Mouse (Mus musculus): ENCODE measurements around the gene Odc1.
"Not testable (repeated sequence)": the region's sequence is repeated elsewhere in the genome, so short reads cannot be mapped to it uniquely, and the experiment has no call there.

Odc1 gene

DNA sequence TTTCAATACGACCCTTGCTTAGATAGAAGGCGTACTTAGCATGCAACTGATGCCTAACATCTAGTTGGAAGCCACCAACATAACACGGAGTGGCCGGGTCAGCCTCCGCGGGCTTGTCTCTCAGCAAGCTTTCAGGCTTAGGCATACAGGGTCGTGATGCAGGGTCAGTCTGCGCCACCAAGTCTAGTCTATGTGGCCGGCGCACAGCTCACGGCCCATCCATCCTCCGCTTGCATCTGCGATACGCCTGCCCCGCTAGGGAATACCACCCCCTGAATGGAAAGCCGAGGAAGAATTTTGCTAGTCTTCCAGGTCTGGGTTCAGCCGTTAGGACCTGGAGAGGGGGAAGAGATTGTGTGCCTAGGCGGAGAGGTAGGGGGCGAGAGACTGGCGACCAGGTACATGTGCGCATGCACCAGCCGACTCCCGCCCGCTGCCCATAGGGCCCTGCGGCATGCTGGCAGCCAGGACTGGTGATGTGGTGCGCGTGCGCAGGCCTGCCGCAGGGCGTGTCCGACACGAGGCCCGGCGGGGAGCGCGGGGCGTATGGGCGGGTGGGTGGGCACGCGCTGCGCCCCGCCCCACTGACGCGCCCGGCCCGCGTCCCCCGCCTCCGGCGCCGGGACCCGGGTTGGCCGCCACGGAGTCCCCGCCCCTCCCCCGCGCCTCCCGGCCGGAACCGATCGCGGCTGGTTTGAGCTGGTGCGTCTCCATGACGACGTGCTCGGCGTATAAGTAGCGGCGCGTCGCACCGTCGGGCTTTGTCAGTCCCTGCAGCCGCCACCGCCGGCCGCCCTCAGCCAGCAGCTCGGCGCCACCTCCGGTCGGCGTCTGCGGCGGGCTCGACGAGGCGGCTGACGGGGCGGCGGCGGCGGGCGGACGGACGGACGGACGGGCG, at the start of gene Odc1:
Gene Odc1, plus strand, starts transcription at position 586 of the 898 bp plus-strand sequence.
- DNase-seq (ENCODE audit: low read depth, low spot score), result peak; percentile 95

DNA sequence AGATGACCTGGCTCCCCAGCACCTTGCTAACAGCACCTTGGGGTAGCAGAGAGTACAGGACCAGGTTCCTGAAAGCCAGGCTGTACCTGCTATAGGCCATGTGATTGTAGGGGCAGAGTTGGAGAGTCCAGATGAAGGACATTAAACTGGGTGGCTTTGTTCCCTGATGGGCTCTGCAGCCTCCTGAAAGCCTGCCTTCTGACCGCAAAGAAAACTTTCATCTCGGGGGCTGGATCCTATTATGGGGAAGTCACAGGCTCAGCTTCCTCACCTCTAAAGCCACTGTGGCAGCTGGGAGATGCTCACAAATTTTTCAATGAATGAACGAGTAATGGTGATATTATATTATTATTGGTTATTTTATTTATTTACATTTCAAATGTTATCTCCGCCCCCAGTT, 49.8 kb upstream of the Odc1 start:
- DNase-seq (ENCODE audit: low read depth, low spot score), result no peak

DNA sequence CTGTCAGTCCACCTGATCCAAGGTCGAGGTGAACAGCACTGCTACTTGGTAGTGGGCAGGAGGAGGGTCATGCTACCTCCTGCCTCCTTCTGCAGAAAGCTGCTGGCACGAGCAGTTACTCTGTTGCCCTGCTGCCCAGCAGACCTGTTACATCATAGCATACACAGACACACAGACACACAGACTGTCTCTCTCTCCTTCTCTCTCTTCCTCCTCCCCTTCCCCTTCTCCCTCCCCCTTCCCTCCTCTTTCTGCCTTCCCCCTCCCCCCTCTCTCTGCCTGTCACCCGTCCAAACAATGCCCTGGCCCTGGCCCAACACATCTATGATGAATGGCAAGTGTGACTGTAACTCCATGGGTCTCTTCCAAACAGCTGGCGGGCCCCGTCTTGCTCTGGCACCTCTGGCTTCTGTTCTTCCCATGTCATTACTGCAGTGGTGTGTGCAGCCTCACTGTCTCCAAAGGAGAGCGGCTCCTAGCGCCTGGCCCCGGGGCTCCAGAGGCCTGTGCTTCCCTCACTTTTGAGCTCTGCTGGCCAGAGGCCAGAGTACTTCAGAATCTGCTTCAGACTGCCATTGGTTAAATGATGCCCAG, 48.6 kb upstream of the Odc1 start:
- DNase-seq (ENCODE audit: low read depth, low spot score), result no peak

DNA sequence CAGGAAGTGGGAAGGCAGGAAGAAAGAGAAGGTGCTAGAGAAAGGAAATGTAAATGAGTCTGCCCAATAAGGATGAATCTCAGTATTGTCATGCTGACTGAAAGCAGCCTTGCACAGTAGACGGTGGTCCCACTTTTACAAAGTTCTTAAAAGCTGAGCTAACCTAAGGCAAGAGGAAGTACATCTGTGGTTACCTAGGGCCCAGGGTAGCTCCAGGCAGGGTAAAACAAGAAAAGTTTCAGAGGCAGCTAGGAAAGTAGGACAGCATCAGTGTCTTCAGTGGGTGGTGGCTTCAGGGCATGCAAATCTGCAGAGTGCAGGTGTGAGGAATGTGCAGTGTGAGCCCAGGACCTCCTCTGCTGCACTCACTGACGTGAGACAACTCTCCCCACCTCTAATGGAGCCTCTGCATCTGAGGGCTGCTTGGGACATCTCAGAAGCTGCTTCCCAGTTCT, 38.9 kb upstream of the Odc1 start:
- DNase-seq (ENCODE audit: low read depth, low spot score), result no peak

DNA sequence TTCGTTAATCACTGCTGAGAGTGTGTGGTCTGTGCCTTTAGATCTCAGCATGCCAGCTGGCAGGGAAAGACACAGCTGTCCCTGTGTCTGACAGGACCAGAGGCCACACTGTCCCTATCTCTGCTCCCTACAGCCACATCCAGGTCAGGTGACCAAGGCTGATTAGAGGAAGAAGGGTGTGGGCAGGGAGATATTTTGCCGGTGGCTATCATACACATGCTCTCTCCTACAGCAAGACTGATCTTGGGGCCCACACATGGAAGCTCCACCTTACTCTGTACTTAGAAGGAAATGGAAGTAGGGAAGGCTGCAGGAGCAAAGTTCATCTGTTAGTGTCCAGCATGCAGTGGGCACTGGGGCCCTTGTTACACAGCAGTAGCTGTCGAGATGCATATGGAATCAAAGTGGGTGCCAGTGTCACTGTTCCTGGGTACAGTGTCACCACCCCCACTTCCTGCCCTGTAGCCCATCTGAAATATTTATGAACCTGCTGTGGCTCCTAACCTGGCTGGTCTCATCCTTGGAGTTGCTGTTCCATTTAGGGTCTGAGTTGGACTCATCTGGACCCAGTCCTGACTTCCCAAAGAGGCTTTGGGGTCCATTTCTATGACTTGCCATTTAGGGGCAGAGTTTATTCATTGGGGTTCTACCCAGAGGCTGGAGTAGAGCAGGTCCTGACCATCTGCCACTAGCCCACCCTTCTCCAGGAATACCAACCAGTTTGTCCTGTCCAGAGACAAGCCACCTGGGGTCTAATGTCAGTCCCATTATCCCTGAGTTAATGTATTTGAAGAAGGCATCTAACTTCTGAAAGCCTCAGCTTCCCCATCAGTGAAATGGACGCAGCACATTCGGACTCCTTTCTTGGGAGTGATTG, 38.2 kb upstream of the Odc1 start:
- DNase-seq (ENCODE audit: low read depth, low spot score), result no peak

DNA sequence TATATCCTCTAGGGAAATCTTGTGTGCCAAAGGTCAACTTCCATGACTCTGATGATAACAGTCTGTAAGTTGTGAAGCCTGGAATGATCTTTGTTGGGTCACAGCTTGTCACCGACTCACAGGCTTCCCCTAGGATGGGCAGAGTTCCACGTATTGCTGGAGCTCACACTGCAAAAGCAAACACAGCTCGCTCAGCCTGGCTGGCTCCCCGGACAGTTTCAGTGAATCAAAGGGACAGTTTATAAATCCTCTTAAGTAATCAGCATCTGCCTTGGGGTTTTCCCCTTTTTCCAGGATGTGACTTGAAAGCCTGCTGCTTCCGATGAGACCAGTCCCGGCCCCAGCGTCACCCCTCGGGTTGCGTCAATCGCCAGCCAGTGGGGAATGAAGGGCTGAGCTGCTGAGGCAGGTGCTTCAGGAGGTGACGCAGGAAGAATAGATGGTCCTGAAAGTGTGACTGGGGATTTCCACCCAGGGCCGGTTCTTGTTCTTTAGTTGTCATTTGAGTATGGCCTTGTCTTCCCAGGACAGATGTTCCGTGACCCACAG, 37.5 kb upstream of the Odc1 start:
- no peak for DNase-seq (ENCODE audit: low read depth, low spot score)

DNA sequence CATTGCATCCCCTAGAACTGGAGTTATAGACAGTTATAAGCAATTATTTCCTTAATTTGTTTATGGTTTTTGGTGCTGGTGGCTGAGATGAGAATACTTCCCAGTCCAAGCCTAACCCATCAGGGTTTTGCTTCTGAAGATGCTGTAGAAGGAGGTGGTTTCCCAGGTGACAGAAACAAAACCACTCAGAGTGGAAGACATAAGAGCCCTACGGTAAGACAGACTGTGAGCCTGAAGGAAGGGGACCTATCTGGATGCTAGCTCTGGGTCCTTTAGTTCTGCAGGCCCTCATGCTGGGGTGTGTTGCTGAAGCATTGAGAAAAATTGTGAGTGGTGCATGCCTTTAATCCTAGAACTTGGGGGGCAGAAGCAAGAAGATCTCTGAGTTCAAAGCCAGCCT, 35.3 kb upstream of the Odc1 start:
- no peak for DNase-seq (ENCODE audit: low read depth, low spot score)

DNA sequence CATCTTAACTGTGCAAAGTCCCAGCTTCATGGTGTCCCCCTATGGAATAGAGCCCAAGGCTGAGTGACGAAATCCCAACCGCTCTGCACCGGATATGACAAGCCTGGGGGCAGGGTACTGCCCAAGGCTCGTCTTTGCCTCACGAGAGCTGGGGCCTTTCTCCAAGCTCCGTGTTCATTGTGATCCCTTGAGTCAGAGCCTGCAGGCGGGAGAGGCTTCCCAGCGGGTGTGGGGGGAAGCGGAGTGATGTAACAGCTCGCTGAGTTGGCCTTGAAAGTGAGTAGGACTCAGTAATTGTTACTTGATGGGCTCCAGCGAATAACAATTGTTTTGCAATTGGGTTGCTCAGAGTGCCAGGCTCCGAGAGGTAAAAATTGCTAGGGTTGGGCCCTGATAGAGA, 34.4 kb upstream of the Odc1 start:
- peak; percentile 49 for DNase-seq (ENCODE audit: low read depth, low spot score)

DNA sequence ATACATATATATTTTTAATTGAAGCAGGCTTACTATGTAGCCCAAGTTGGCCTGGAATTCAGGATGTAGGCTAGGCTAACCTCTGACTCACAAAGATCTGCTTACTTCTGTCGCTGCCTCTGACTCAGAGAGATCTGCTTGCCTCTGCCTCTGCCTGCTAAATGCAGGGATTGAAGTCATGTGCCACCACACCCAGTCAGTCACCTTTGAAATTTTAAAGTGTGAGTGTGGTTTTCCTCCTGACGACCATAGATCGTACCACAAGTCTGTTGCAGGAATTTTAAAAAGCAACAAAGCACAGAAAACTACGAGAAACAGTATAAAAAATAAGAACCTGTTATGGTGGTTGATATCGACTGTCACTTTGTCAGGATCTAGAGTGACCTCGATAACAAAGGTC, 33.6 kb upstream of the Odc1 start:
- no peak for DNase-seq (ENCODE audit: low read depth, low spot score)

DNA sequence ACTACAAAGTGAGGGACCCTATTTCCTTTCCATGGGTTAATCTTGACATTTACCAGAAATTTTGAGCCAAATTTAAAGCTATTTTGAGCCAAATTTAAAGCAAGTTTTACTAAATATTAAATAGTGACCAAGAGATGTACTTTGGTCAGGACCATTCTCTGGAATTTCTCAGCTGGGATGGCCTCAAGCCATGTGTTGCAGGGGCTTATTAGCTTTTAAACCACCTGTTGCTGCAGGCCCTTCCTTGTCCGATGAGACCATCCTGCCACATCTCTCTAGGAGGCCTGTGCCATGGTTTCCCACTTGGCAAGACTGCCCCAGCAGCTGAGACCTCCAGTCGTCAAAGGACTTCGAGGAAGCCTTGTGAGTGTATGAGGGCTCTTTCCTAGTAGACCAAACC, 15.4 kb upstream of the Odc1 start:
- DNase-seq (ENCODE audit: low read depth, low spot score), result no peak

DNA sequence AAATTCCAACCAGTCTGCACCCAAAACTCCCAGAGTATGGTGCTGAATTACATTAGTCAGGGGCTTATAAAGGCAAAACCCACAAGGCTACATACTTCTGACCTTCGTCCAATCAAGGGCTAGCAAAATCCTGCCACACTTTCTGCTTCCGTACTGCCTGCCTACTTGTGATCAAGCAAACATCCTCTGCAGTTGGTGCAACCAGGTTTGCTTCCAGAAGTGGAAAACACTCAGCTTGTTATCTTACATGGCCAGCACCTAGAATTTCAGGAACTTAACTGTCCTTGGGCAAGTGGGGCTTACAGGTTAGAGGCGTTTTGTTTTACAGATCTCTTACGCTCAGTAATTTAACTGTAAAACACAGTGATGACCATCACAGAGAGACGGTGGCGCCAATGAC, 14.9 kb upstream of the Odc1 start:
- DNase-seq (ENCODE audit: low read depth, low spot score), result no peak

DNA sequence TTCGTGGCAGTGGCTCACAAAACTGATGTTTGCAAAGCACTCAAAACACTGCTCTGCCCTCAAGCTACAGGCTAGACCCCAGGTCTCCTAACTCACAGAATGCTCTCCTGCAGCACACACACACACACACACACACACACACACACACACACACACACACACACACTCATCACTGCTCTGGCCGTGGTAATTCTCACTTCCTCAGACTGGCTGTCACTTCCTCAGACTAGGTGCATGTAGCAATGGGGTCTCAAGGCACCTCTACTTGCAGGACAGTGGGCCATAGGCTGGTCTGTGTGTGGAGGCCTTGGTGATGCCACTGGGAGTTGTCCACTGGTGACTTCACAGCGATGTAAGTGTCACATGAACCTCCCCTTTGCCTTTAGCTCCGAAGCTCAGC, 13.8 kb upstream of the Odc1 start:
- no peak for DNase-seq (ENCODE audit: low read depth, low spot score)

DNA sequence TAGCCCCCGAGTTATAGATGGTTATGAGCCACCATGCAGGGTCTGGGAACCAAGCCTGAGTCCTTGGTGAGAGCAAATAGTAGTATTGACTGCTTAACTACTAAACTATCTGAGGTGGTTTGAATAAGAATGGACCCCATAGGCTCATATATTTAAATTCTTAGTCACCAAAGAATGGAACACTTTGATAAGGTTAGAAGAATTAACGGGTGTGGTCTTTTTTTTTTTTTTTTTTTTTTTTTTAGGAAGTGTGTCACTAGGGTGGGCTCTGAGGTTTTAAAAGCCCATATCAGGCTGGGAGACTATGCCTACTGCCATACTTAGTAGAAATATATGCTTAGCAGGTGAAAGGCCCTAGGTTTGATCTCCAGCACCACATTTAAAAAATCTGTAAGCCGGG, 8.4 kb upstream of the Odc1 start:
- no peak for DNase-seq (ENCODE audit: low read depth, low spot score)

DNA sequence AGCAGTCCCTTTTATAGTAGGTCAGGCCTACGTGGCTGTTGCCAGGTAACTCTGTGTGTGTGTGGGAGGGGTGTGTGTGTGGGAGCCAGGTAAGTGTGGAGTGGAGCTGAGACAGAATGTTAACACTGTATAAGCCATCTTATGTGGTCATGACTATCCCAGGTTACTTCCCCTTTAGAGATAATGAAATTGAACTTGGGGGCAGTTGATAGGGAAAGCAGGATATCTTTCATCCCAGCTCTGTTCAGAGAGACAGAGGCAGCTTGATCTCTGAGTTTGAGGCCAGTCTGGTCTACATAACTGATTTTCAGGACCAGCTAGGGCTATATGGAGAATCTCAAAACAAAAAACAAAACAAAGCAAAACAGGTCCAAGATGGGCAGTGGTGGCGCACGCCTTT, 7.4 kb upstream of the Odc1 start:
- DNase-seq (ENCODE audit: low read depth, low spot score), result no peak

DNA sequence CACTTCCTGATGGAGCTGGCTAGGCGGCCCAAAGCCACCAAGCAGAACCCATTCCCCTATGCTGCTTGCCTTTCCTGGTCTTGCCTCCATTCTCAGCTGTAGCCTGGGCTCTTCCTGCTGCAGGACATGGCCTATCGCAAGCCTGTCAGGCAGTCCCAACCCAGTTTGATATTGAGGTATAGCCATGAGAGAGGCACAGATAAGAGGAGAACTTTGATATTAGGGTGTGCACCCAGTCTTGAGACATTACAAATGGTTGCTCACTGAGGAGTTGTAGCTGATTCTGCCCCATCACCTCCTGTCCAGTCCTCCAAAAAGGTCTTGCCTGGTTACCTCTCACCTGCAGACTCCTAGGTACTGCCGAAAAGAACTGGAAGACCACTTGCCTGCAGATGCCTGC, 6.5 kb upstream of the Odc1 start:
- DNase-seq (ENCODE audit: low read depth, low spot score), result no peak

DNA sequence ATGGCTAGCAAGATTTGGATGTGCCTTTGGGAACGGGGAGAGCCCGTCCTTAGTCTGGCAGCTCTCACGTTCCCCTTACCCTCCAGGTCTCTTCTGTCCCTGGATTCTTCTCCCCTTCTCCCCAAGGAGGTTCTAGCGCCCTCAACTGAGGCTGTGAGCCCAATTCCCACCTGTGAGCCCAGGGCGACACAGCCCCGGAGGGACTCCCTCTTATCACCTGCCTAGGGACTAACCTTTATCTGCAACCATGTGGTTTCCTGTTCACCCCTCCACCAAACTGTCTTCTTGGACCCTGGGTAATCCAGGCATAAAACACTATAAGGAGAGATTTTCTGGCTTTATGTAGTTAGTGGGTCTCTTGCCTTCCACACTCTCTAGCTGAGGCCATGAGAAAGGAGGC, 5.6 kb upstream of the Odc1 start:
- no peak for DNase-seq (ENCODE audit: low read depth, low spot score)

DNA sequence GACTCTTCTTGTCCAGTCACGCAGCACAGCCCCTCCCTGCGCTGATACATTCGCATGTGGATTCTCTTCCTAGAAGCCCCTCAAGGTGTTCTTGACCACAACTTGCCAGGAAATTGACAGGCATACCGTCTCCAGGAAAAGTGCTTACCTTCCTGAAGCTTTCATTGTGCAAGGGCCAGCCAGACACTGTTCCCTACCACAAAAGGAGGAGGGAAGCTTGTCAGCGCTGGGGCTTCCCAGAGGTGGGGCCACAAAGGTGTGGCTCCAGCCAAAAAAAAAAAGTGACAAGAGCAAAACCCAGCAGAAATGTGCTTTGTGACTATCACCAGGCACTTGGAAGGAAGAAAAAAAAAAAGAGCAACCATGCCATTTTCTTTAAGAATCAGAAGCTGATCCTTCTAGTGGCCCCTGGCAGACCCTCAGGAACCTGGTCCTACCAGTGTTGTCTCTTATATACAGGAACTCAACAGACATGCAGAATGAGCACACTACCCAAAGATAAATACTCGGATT, 4.5 kb upstream of the Odc1 start:
- DNase-seq (ENCODE audit: low read depth, low spot score), result no peak

DNA sequence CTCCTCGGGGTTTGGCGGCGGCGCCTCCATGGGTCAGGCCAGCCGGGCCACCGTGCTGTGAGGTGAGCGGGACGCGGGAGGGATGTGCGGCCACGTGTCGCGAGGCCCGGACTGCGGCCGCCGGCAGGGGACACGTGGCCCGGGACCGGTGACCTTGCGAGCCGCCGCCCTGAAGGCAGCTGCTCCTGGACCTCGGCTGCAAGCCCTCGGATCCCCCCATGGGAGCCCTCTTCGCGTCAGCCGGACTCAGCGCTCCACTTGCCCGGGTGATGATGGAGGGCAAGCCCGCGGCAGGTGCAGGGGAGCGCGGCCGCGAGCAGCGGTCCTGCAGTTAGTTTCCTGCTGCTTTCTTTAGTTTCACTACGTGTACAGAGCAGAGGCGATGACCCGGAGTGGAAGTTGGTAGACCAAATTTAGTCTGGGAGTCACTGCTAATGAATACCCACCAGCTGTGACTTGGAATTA, 545 bp downstream of the Odc1 start:
- DNase-seq (ENCODE audit: low read depth, low spot score), result peak; percentile 55

DNA sequence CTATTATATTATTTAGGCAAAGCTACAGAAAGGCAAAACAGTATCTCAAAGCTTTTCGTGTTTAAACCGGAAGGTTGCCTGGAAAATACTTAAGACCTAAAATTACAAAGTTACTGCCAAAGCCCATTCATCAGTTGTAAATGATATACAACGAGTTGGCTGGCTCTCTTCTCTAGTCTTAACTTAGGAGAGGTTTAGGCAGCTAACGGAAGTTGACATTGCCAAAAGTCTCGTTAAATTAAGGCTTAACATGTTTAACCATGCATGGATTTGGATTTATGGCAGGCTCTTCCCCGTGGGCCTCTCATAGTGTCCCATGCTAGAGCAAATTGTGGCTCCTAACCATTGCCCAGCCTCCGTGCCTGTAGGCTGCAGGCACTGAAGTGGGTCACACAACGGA, 1.3 kb downstream of the Odc1 start:
- DNase-seq (ENCODE audit: low read depth, low spot score), result no peak

DNA sequence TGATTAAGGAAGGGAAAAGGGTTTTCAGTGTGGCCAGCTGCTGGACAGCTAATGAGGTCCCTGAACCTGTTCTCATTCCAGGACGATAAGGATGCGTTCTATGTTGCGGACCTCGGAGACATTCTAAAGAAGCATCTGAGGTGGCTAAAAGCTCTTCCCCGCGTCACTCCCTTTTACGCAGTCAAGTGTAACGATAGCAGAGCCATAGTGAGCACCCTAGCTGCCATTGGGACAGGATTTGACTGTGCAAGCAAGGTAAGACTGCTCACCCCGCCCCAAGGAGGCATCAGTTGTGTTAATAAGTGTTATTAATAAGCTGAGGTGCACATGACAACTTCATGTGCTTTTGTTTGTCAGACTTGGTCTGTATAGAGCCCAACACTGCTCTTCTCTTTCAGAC, 3.0 kb downstream of the Odc1 start:
- DNase-seq (ENCODE audit: low read depth, low spot score), result not testable (repeated sequence)

DNA sequence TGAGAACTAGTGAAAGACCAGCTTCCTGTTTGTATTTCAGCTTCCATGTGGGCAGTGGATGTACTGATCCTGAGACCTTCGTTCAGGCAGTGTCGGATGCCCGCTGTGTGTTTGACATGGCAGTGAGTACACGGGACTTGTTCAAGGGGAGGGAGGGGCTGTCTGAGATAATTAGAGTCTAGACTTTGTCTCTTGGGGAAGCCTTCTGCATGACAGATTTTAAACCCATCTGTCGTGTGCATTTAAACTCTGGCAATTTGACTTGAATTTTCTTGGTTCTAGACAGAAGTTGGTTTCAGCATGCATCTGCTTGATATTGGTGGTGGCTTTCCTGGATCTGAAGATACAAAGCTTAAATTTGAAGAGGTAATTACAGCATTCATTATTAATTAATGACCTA, 3.9 kb downstream of the Odc1 start:
- DNase-seq (ENCODE audit: low read depth, low spot score), result no peak

DNA sequence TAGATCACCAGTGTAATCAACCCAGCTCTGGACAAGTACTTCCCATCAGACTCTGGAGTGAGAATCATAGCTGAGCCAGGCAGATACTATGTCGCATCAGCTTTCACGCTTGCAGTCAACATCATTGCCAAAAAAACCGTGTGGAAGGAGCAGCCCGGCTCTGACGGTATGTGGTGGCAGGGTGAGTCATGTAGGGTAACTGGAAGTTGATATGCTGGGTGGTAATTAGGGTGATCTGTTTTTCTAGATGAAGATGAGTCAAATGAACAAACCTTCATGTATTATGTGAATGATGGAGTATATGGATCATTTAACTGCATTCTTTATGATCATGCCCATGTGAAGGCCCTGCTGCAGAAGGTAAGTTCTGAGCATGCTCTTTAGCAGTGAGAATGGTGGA, 4.8 kb downstream of the Odc1 start:
- not testable (repeated sequence) for DNase-seq (ENCODE audit: low read depth, low spot score)

Measured in R1 (cell line).